Mouse (Mus musculus) megakaryocyte, embryonic 14.5 days (primary cell): ENCODE results near the gene Cactin.

Source experiments
- FLI1 ChIP-seq: IDR thresholded peaks from 2 replicates; pipeline ENCODE4 v1.6.1; 2012; ENCODE audit warnings: low read length, inconsistent platforms, mixed read lengths
- GATA1 ChIP-seq: IDR thresholded peaks from 3 replicates; pipeline ENCODE4 v1.6.1; 2012; ENCODE audit warnings: mixed read lengths, low read length, inconsistent platforms, borderline replicate concordance

DNA sequence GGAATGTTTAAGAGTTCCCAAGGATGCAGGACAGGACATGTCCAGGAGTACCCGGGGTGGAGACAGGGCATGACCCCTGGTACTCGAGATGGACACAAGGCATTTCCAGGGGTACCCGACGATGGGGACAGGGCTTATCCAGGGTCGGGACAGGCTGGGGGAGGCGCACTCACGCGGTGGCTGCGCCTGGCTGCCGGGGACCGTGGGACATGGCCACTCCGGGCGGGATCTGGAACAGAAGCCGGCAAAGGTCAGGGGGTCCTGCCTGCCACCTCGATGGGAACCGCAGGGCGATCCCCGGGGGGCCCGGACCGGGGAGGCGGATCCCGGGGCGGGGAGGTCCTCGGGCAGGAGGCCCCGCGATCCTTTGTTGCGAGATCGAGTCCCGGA, 29.1 kb downstream of the Cactin start:
- no peak for TF ChIP-seq GATA1
- TF ChIP-seq FLI1, result no peak
